Mouse (Mus musculus): ENCODE results near the gene Oas1d. TPM values are rescaled to one million over a fixed set of nuclear protein-coding genes. Genes with fewer than 3 reads are reported as not detected.
"Not testable (repeated sequence)": the region's sequence is repeated elsewhere in the genome, so short reads cannot be mapped to it uniquely, and the experiment has no call there.

Gene Oas1d
- polyA plus RNA-seq, 1 experiment from 2014 or later: not detected

DNA sequence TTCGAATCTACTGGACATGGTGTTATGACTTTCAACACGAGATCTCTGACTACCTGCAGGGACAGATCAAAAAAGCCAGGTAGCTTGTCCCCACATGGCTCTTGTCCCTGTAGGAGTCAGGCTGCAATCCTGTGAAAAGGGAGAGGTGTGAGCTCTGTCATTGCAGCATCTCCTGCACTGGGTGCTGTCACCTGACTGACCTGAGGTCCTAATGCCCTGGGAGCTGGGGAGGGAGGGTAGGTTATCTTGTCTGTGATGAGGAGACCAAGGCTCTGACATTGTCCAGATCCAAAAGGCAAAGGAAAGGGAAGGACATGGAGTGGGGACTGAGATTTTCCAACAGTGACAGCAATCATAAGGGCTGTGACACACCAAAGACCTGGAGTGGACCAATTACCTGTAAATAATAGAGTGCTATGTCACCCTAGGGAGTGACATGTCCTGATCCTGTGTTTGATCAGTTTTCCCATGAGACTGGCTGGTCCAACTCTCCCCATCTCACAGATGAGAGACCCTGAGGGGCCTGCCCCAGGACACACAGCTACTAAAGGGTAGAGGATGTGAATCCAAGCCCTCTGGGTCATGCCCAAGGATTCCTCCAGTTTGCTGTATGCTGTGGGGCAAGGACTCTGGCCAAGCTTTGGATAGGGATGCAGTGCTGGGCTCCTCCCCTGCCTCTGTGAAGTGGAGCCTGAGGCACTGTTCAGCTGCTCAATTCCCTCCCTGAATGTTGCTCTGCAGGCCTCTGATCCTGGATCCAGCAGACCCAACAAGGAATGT is 5.0 kb downstream of the Oas1d start:
- ATAC-seq (ENCODE audit: insufficient number of reproducible peaks, low FRiP score, low TSS enrichment, low read depth); H3K9me3 ChIP-seq (ENCODE audit: control insufficient read depth, low read length); H3K27ac ChIP-seq (replicated peaks; ENCODE audit: low read depth, low read length); H3K4me2 ChIP-seq (ENCODE audit: low read depth, severe bottlenecking); H3K4me1 ChIP-seq (ENCODE audit: control insufficient read depth, insufficient read depth, low read length); H3K9ac ChIP-seq (ENCODE audit: low read length); H3K4me3 ChIP-seq (ENCODE audit: low read depth, low read length); H3K27me3 ChIP-seq (ENCODE audit: control insufficient read depth, insufficient read depth, low read length); H3K36me3 ChIP-seq (ENCODE audit: control insufficient read depth, insufficient read depth, low read length); DNase-seq (ENCODE audit: low spot score): not testable (repeated sequence)
- WGBS: 66% methylated on average over 2 of the region's 2 CpGs

DNA sequence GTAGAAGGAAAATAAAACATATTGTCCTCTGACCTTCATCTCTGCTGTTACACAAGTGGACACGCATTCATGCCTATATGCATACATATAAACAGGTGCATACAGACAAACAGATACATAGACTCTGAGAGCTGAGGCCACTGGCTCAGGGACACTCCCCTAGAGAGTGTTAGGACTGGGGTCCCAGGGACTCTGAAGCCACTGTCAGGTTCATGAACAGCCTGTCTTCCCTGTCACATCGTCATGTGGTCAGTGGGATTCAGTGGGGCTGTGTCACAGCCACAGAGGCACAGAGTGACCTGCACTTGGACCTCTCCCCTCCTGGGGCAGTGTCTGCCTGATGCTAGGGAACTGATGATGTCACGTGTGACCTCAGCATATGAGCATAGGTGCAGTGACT is 6.0 kb downstream of the Oas1d start:
- no peaks in the 10 kb centered on the region for H3K4me1 ChIP-seq (ENCODE audit: control insufficient read depth, insufficient read depth, low read length)
- ATAC-seq (ENCODE audit: insufficient number of reproducible peaks, low FRiP score, low TSS enrichment, low read depth): no peak

GRCm38 (mm10) chr5:120923969-120924368 is 9.6 kb downstream of the Oas1d start:
- no peak for DNase-seq (ENCODE audit: low spot score)
- no peaks in the 10 kb centered on the region for H3K4me1 ChIP-seq (ENCODE audit: control insufficient read depth, insufficient read depth, low read length)
- no peaks in the 10 kb centered on the region for H3K27me3 ChIP-seq (ENCODE audit: control insufficient read depth, insufficient read depth, low read length)
- H3K36me3 ChIP-seq (ENCODE audit: control insufficient read depth, insufficient read depth, low read length): no peaks in the 10 kb centered on the region
- H3K9ac ChIP-seq (ENCODE audit: low read length): no peak overlapping the region
- no peak overlapping the region for H3K4me2 ChIP-seq (ENCODE audit: low read depth, severe bottlenecking)
- no peak overlapping the region for H3K4me3 ChIP-seq (ENCODE audit: low read depth, low read length)
- WGBS: 80% methylated on average over 4 of the region's 4 CpGs
- H3K9me3 ChIP-seq (ENCODE audit: control insufficient read depth, low read length): no peaks in the 10 kb centered on the region
- H3K27ac ChIP-seq (replicated peaks; ENCODE audit: low read depth, low read length): no peak overlapping the region
- no peak for ATAC-seq (ENCODE audit: insufficient number of reproducible peaks, low FRiP score, low TSS enrichment, low read depth)

More for the DNA sequence above, 6.0 kb downstream of the Oas1d start:
- H3K9ac ChIP-seq (ENCODE audit: low read length): no peak overlapping the region
- WGBS: 75% methylated on average over 3 of the region's 3 CpGs
- no peak for DNase-seq (ENCODE audit: low spot score)
- H3K27me3 ChIP-seq (ENCODE audit: control insufficient read depth, insufficient read depth, low read length): no peaks in the 10 kb centered on the region
- no peaks in the 10 kb centered on the region for H3K36me3 ChIP-seq (ENCODE audit: control insufficient read depth, insufficient read depth, low read length)
- no peaks in the 10 kb centered on the region for H3K9me3 ChIP-seq (ENCODE audit: control insufficient read depth, low read length)
- H3K4me3 ChIP-seq (ENCODE audit: low read depth, low read length): no peak overlapping the region
- H3K4me2 ChIP-seq (ENCODE audit: low read depth, severe bottlenecking): no peak overlapping the region
- no peak overlapping the region for H3K27ac ChIP-seq (replicated peaks; ENCODE audit: low read depth, low read length)

GRCm38 (mm10) chr5:120924520-120924919 is 10.2 kb downstream of the Oas1d start:
- H3K9me3 ChIP-seq (ENCODE audit: control insufficient read depth, low read length); ATAC-seq (ENCODE audit: insufficient number of reproducible peaks, low FRiP score, low TSS enrichment, low read depth); H3K36me3 ChIP-seq (ENCODE audit: control insufficient read depth, insufficient read depth, low read length); H3K4me2 ChIP-seq (ENCODE audit: low read depth, severe bottlenecking); H3K27me3 ChIP-seq (ENCODE audit: control insufficient read depth, insufficient read depth, low read length); H3K4me3 ChIP-seq (ENCODE audit: low read depth, low read length); H3K4me1 ChIP-seq (ENCODE audit: control insufficient read depth, insufficient read depth, low read length); H3K9ac ChIP-seq (ENCODE audit: low read length); H3K27ac ChIP-seq (replicated peaks; ENCODE audit: low read depth, low read length); DNase-seq (ENCODE audit: low spot score): not testable (repeated sequence)
- 76% methylated on average over 4 of the region's 4 CpGs for WGBS

DNA sequence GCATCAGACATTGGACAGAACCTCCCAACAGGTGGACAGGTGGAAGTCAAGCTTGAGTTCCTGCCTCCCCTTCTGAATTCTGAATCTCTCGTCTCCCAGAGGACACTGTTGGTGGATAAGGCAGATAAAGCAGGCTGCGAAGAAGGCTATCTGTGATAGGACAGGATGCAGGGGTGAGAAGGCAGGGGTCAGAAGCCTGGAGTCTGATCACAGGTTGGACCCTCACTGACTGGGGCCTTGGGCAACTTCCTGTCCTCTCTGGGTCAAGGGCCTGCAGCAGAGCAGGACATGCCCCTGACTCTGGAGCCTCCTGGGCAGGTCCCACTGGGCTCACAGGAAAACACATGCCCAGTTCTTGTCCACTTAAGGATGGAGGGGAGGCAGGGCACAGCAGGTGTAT is 12.0 kb downstream of the Oas1d start:
- not testable (repeated sequence) for ATAC-seq (ENCODE audit: insufficient number of reproducible peaks, low FRiP score, low TSS enrichment, low read depth); H3K9me3 ChIP-seq (ENCODE audit: control insufficient read depth, low read length); H3K4me1 ChIP-seq (ENCODE audit: control insufficient read depth, insufficient read depth, low read length); H3K27me3 ChIP-seq (ENCODE audit: control insufficient read depth, insufficient read depth, low read length); H3K9ac ChIP-seq (ENCODE audit: low read length); H3K27ac ChIP-seq (replicated peaks; ENCODE audit: low read depth, low read length); H3K4me3 ChIP-seq (ENCODE audit: low read depth, low read length); H3K36me3 ChIP-seq (ENCODE audit: control insufficient read depth, insufficient read depth, low read length); H3K4me2 ChIP-seq (ENCODE audit: low read depth, severe bottlenecking); DNase-seq (ENCODE audit: low spot score)
- 63% methylated on average over 2 of the region's 2 CpGs for WGBS

- WGBS: 0% methylated on average over 1 of the region's 1 CpGs
- Histone ChIP-seq H3K4me2 (ENCODE audit: low read depth, severe bottlenecking) (no peak overlapping the region), H3K36me3 (ENCODE audit: control insufficient read depth, insufficient read depth, low read length) (no peaks in the 10 kb centered on the region), H3K27ac (replicated peaks; ENCODE audit: low read depth, low read length) (no peak overlapping the region), H3K4me3 (ENCODE audit: low read depth, low read length) (no peak overlapping the region), H3K4me1 (ENCODE audit: control insufficient read depth, insufficient read depth, low read length) (no peaks in the 10 kb centered on the region), H3K9ac (ENCODE audit: low read length) (no peak overlapping the region), H3K9me3 (ENCODE audit: control insufficient read depth, low read length) (no peaks in the 10 kb centered on the region), H3K27me3 (ENCODE audit: control insufficient read depth, insufficient read depth, low read length) (no peaks in the 10 kb centered on the region)
- no peak for ATAC-seq (ENCODE audit: insufficient number of reproducible peaks, low FRiP score, low TSS enrichment, low read depth)
- no peak for DNase-seq (ENCODE audit: low spot score)
These were observed 12.7 kb downstream of the Oas1d start for GRCm38 (mm10) chr5:120927036-120927435.

DNA sequence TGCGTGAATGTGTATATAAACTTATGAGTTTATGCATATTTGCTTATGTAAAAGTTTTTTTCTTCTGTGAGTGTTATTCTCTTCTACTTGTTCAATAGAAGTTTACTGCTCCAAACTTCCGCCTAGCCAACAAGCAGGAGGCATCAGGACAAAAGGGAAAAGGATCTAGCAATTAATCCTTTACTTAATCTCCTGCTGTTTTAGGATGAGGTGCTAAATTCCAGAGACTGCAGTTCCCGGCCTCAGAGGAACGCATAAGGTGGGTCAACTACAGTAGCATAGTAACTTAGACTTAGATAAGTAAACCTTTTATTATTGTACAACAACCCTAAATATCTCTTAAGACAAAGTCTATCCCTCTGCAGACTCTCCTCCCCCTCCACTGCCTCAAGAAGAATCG is 19.6 kb downstream of the Oas1d start:
- Histone ChIP-seq H3K4me3 (ENCODE audit: low read depth, low read length) (no peak overlapping the region), H3K36me3 (ENCODE audit: control insufficient read depth, insufficient read depth, low read length) (no peaks in the 10 kb centered on the region), H3K9me3 (ENCODE audit: control insufficient read depth, low read length) (no peaks in the 10 kb centered on the region), H3K4me1 (ENCODE audit: control insufficient read depth, insufficient read depth, low read length) (no peaks in the 10 kb centered on the region), H3K9ac (ENCODE audit: low read length) (no peak overlapping the region), H3K27me3 (ENCODE audit: control insufficient read depth, insufficient read depth, low read length) (no peaks in the 10 kb centered on the region), H3K4me2 (ENCODE audit: low read depth, severe bottlenecking) (no peak overlapping the region), H3K27ac (replicated peaks; ENCODE audit: low read depth, low read length) (no peak overlapping the region)
- no peak for DNase-seq (ENCODE audit: low spot score)
- WGBS: 11% methylated on average over 5 of the region's 5 CpGs
- ATAC-seq (ENCODE audit: insufficient number of reproducible peaks, low FRiP score, low TSS enrichment, low read depth): no peak

DNA sequence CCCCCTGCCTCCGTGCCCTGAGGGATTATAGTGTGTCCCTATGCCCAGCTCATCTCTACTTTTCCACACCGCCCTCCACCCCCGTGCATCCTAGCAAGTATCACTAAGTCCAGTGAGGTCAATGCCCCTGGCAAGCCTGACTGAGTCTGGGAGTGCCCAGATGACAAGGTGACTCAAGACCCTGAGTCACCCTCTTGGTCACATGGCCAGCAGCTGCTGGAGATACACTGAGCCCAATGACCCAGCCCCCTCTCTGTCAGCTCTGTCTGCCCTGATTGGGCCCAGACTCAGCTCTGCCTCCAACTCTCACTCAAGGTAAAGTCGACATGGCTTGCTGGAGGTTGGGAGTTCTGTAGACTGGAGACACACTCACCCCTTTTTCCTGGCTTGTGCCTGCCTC is 23.5 kb downstream of the Oas1d start:
- H3K27me3 ChIP-seq (ENCODE audit: control insufficient read depth, insufficient read depth, low read length): no peaks in the 10 kb centered on the region
- no peak overlapping the region for H3K27ac ChIP-seq (replicated peaks; ENCODE audit: low read depth, low read length)
- 65% methylated on average over 4 of the region's 4 CpGs for WGBS
- no peak overlapping the region for H3K4me3 ChIP-seq (ENCODE audit: low read depth, low read length)
- DNase-seq (ENCODE audit: low spot score): no peak
- H3K4me1 ChIP-seq (ENCODE audit: control insufficient read depth, insufficient read depth, low read length): no peaks in the 10 kb centered on the region
- no peaks in the 10 kb centered on the region for H3K9me3 ChIP-seq (ENCODE audit: control insufficient read depth, low read length)
- no peaks in the 10 kb centered on the region for H3K36me3 ChIP-seq (ENCODE audit: control insufficient read depth, insufficient read depth, low read length)
- no peak overlapping the region for H3K9ac ChIP-seq (ENCODE audit: low read length)
- H3K4me2 ChIP-seq (ENCODE audit: low read depth, severe bottlenecking): no peak overlapping the region
- no peak for ATAC-seq (ENCODE audit: insufficient number of reproducible peaks, low FRiP score, low TSS enrichment, low read depth)

DNA sequence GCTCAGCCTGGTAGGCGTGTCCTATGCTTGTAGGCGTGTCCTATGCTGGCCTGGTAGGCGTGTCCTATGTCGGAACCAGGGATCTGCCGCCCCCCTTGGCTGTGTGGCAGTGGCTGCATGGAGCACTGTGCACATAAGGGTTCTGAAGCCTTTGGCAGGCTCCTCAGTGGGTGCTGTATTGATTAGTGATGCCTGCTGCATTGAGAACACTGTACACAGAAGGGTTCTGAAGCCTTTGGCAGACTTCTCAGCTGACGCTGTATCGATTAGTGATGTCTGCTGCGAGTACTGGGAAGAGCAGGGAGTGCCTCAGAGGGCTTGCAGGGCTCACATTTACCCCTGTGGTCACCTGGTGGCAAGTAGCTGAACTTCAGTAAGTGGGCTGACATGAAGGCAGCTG is 24.2 kb downstream of the Oas1d start:
- no peak overlapping the region for H3K4me3 ChIP-seq (ENCODE audit: low read depth, low read length)
- H3K27ac ChIP-seq (replicated peaks; ENCODE audit: low read depth, low read length): no peak overlapping the region
- no peaks in the 10 kb centered on the region for H3K9me3 ChIP-seq (ENCODE audit: control insufficient read depth, low read length)
- 40% methylated on average over 8 of the region's 8 CpGs for WGBS
- H3K9ac ChIP-seq (ENCODE audit: low read length): no peak overlapping the region
- H3K4me2 ChIP-seq (ENCODE audit: low read depth, severe bottlenecking): no peak overlapping the region
- H3K27me3 ChIP-seq (ENCODE audit: control insufficient read depth, insufficient read depth, low read length): no peaks in the 10 kb centered on the region
- H3K36me3 ChIP-seq (ENCODE audit: control insufficient read depth, insufficient read depth, low read length): no peaks in the 10 kb centered on the region
- DNase-seq (ENCODE audit: low spot score) (no peak), ATAC-seq (ENCODE audit: insufficient number of reproducible peaks, low FRiP score, low TSS enrichment, low read depth) (no peak)
- H3K4me1 ChIP-seq (ENCODE audit: control insufficient read depth, insufficient read depth, low read length): no peaks in the 10 kb centered on the region

All from limb, embryonic 11.5 days (tissue).